Mouse (Mus musculus): ENCODE data around the gene Aig1. TPM values are rescaled to one million over a fixed set of nuclear protein-coding genes. Genes with fewer than 3 reads are reported as not detected.

Gene Aig1
- polyA plus RNA-seq, 1 experiment from 2014 or later = 11.2 TPM

Other genes starting within 250 kb of the Aig1 start
- 0.44 and 0.59 TPM in 2 replicates for gene Hivep2, start 97.1 kb upstream of the Aig1 start, polyA plus RNA-seq (2016; fragmentation: Nextera tagmentation; extraction: Ambion mirVana)

Measured in limb, embryonic 10.5 days (tissue).